Mouse (Mus musculus): ENCODE results near the gene Mrnip. TPM values are rescaled to one million over a fixed set of nuclear protein-coding genes. Genes with fewer than 3 reads are reported as not detected.

The Mrnip gene
- total and polyA plus RNA-seq, 3 experiments = 1.6 to 3.0 (median 1.8) TPM

DNA sequence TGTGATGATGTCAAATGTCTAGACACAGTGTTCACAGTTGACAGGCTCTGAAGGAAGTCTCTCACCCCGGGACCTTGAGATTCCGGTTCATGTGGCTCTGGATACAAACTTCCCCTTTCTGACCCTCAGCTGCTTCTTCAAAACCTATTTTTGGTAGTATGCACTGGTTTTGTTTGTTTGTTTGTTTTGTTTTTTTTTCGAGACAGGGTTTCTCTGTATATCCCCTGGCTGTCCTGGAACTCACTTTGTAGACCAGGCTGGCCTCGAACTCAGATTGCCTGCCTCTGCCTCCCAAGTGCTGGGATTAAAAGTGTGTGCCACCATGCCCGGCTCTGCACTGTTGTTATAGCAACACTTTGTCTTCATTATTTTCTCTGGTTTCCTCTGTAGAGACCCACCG is 69.7 kb downstream of the Mrnip start:
- no peak overlapping the region for H3K9ac ChIP-seq (ENCODE audit: low read depth, low read length)
- DNase-seq = no peak
- H3K36me3 ChIP-seq (ENCODE audit: control insufficient read depth, insufficient read depth, low read length) = no peaks in the 10 kb centered on the region
- no peaks in the 10 kb centered on the region; the same call in 1 of the 2 replicates for H3K4me1 ChIP-seq (ENCODE audit: control insufficient read depth, insufficient read depth, low read length)
- no peaks in the 10 kb centered on the region for H3K79me2 ChIP-seq (replicated peaks; ENCODE audit: control insufficient read depth, insufficient read depth, low read length)
- no peak overlapping the region for H3K27ac ChIP-seq
- no peak overlapping the region for H3K4me3 ChIP-seq
- no peaks in the 10 kb centered on the region for H3K27me3 ChIP-seq (ENCODE audit: control insufficient read depth, insufficient read depth, low read length)
- intact Hi-C loops (cut with DNase I) = no loop called here
- no peak for TF ChIP-seq EP300 (IDR thresholded peaks at IDR 0.05; ENCODE audit: insufficient read depth, low read depth, low read length)
- no peak for TF ChIP-seq POLR2A (IDR thresholded peaks at IDR 0.05; ENCODE audit: insufficient read depth, low read depth, low read length)
- no peak for TF ChIP-seq CTCF (IDR thresholded peaks at IDR 0.05)
- WGBS = 71% methylated on average over 6 of the region's 6 CpGs

DNA sequence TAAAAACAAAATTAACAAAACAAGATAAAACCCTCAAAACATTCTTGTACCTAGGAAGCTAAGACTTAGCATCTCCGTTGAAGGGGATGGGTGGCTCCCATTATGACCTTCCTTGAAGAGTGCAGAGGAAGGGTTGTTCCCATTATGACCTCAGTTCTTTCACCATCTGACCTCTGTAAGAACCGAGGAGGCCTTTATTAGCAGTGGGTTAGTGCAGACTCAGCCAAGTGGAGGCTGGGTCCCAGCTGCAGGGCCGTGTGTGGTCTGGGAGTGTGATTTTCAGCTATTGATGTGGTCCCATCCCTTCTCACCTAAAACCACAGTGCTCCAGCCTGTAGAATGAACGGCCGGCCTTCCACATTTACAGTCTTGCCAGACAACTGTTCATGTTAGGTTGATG is 71.0 kb downstream of the Mrnip start:
- Histone ChIP-seq H3K4me1 (ENCODE audit: control insufficient read depth, insufficient read depth, low read length) (no peaks in the 10 kb centered on the region; the same call in 1 of the 2 replicates), H3K36me3 (ENCODE audit: control insufficient read depth, insufficient read depth, low read length) (no peaks in the 10 kb centered on the region), H3K27ac (no peak overlapping the region; the same call in 1 of the 2 replicates), H3K79me2 (replicated peaks; ENCODE audit: control insufficient read depth, insufficient read depth, low read length) (no peaks in the 10 kb centered on the region), H3K4me3 (no peak overlapping the region), H3K9ac (ENCODE audit: low read depth, low read length) (no peak overlapping the region), H3K27me3 (ENCODE audit: control insufficient read depth, insufficient read depth, low read length) (no peaks in the 10 kb centered on the region)
- TF ChIP-seq EP300 (IDR thresholded peaks at IDR 0.05; ENCODE audit: insufficient read depth, low read depth, low read length) = no peak
- TF ChIP-seq CTCF (IDR thresholded peaks at IDR 0.05) = no peak
- WGBS = 61% methylated on average over 5 of the region's 5 CpGs
- no peak for DNase-seq
- intact Hi-C loops (cut with DNase I) = no loop called here

- intact Hi-C loops (cut with DNase I) = no loop called here
- WGBS = 79% methylated on average over 7 of the region's 7 CpGs
- no peak overlapping the region for H3K4me3 ChIP-seq
These were observed 74.4 kb downstream of the Mrnip start for GRCm38 (mm10) chr11:50248473-50249171.

More at GRCm38 (mm10) chr11:50248473-50249171, 74.4 kb downstream of the Mrnip start:
- H3K79me2 ChIP-seq (replicated peaks; ENCODE audit: control insufficient read depth, insufficient read depth, low read length) = no peaks in the 10 kb centered on the region
- no peak overlapping the region for H3K9ac ChIP-seq (ENCODE audit: low read depth, low read length)
- TF ChIP-seq EP300 (IDR thresholded peaks at IDR 0.05; ENCODE audit: insufficient read depth, low read depth, low read length) = no peak
- TF ChIP-seq CTCF (IDR thresholded peaks at IDR 0.05) = no peak
- no peak for TF ChIP-seq POLR2A (IDR thresholded peaks at IDR 0.05; ENCODE audit: insufficient read depth, low read depth, low read length)
- no peak for DNase-seq
- H3K4me1 ChIP-seq (ENCODE audit: control insufficient read depth, insufficient read depth, low read length) = no peaks in the 10 kb centered on the region
- no peaks in the 10 kb centered on the region for H3K27me3 ChIP-seq (ENCODE audit: control insufficient read depth, insufficient read depth, low read length)
- H3K27ac ChIP-seq = no peak overlapping the region
- no peaks in the 10 kb centered on the region for H3K36me3 ChIP-seq (ENCODE audit: control insufficient read depth, insufficient read depth, low read length)

Small RNAs within 50 kb of the gene (microRNA-seq; reads per million reads assigned to microRNA genes)
- gene Mir6919 = 0.39 to 0.56 reads per million in 2 experiments

Other genes with a start within 250 kb of the Mrnip start
- 10 to 100 TPM; 49.5 to 53.2 TPM for gene Rnf130, start 149.1 kb upstream of the Mrnip start, total RNA-seq (2021)
- 26.6 and 31.8 TPM in 2 replicates for gene Rnf130, start 149.1 kb upstream of the Mrnip start, polyA plus RNA-seq (2012; rRNA removed)
- 10 to 100 TPM; 41.4 to 44.0 TPM for gene Tbc1d9b, start 43.0 kb upstream of the Mrnip start, total RNA-seq (2021)
- 30.9 and 39.6 TPM in 2 replicates for gene Tbc1d9b, start 43.0 kb upstream of the Mrnip start, polyA plus RNA-seq (2012; rRNA removed)
- gene Sqstm1, start 36.4 kb downstream of the Mrnip start, total RNA-seq (2021) = 100 to 1,000 TPM; 298 to 421 TPM
- gene Sqstm1, start 36.4 kb downstream of the Mrnip start, polyA plus RNA-seq (2012; rRNA removed) = 200 and 225 TPM in 2 replicates
- 10 to 100 TPM; 78.6 to 82.0 TPM for gene Mgat4b, start 36.4 kb downstream of the Mrnip start, total RNA-seq (2021)
- gene Mgat4b, start 36.4 kb downstream of the Mrnip start, polyA plus RNA-seq (2012; rRNA removed) = 53.8 and 56.7 TPM in 2 replicates
- 1 to 10 TPM; 8.8 to 10.0 TPM for gene Ltc4s, start 64.2 kb downstream of the Mrnip start, total RNA-seq (2021)
- gene Ltc4s, start 64.2 kb downstream of the Mrnip start, polyA plus RNA-seq (2012; rRNA removed) = 16.2 and 18.1 TPM in 2 replicates
- gene Maml1, start 117.9 kb downstream of the Mrnip start, total RNA-seq (2021) = 10 to 100 TPM in 1 of 2 experiments, 1 to 10 TPM in 1; 9.7 to 10.7 TPM
- 6.6 and 7.4 TPM in 2 replicates for gene Maml1, start 117.9 kb downstream of the Mrnip start, polyA plus RNA-seq (2012; rRNA removed)
- 100 to 1,000 TPM; 324 to 369 TPM for gene Canx, start 151.2 kb downstream of the Mrnip start, total RNA-seq (2021)
- gene Canx, start 151.2 kb downstream of the Mrnip start, polyA plus RNA-seq (2012; rRNA removed) = 64.8 and 153 TPM in 2 replicates
- not detected for gene Cby3, start 180.0 kb downstream of the Mrnip start, total RNA-seq (2021)
- gene Cby3, start 180.0 kb downstream of the Mrnip start, polyA plus RNA-seq (2012; rRNA removed) = 0.29 TPM in 1 of 2 replicates, not detected in the other
- gene Hnrnph1, start 202.5 kb downstream of the Mrnip start, total RNA-seq (2021) = 100 to 1,000 TPM; 110 to 114 TPM
- gene Hnrnph1, start 202.5 kb downstream of the Mrnip start, polyA plus RNA-seq (2012; rRNA removed) = 56.3 and 103 TPM in 2 replicates

Measured in heart, adult 2 months (tissue).